Mouse (Mus musculus): Measurements from ENCODE around the gene Wsb2. TPM values are rescaled to one million over a fixed set of nuclear protein-coding genes. Genes with fewer than 3 reads are reported as not detected.

Wsb2 gene
- total RNA-seq, 1 experiment: 76.7 TPM

DNA sequence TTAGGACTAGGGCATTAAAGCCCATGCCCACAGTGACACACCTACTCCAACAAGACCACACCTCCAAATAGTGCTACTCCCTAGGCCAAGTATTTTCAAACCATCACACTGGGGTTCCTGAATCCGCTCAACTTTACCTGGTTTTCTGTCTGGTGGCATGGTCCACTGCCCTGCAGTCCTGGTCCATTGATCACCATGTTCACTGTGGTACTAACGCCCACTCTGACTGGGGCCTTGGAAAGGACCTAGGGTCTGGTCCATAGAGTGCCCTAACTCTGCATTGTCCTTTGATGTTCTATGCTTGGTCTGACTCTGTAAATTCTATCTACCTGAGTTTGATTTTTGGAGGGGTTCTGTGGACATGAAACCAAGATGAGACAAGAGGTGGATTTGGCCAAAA, 9.3 kb upstream of the Wsb2 start:
- in situ Hi-C loops (cut with MboI; ENCODE audit: low sequenced_read_pairs in 2 of 2, unreplicated experiment in 2 of 2): no loop called here
- TF ChIP-seq CHD2 (IDR thresholded peaks at IDR 0.05; ENCODE audit: low read depth, low read length): no peak
- TF ChIP-seq HCFC1 (IDR thresholded peaks at IDR 0.05; ENCODE audit: borderline replicate concordance, insufficient read depth, low read length): no peak
- no peak for TF ChIP-seq MAFK (IDR thresholded peaks at IDR 0.05; ENCODE audit: insufficient read depth, low read depth, low read length)
- TF ChIP-seq ZNF384 (IDR thresholded peaks at IDR 0.05; ENCODE audit: low read depth, low read length): no peak
- no peak for TF ChIP-seq ZC3H11A (IDR thresholded peaks at IDR 0.05; ENCODE audit: borderline replicate concordance, low read depth, low read length)
- H3K9me3 ChIP-seq (ENCODE audit: control insufficient read depth, insufficient read depth, low read depth, low read length): no peaks in the 10 kb centered on the region
- peak overlapping the region; percentile 14 to 38; a peak in 3 of 4 replicates for H3K4me3 ChIP-seq (ENCODE audit: insufficient read depth in 1 of 2, low read depth in 1 of 2, low read length in 2 of 2, poor library complexity in 1 of 2, severe bottlenecking in 1 of 2)
- H3K9ac ChIP-seq (ENCODE audit: insufficient read depth, low read depth, low read length, poor library complexity, severe bottlenecking): peak overlapping the region; percentile 60; the same call in 1 of the 2 replicates
- H3K36me3 ChIP-seq (ENCODE audit: control insufficient read depth, insufficient read depth, low read length, poor library complexity, severe bottlenecking): peaks cover 9% of the 10 kb centered on the region; the same call in 1 of the 2 replicates
- DNase-seq (ENCODE audit: low read depth, low spot score): no peak
- peaks cover 7 to 17% of the 10 kb centered on the region in 2 experiments for H3K4me1 ChIP-seq (ENCODE audit: control insufficient read depth in 2 of 2, insufficient read depth in 2 of 2, low read length in 2 of 2, poor library complexity in 1 of 2)
- H3K27ac ChIP-seq (ENCODE audit: insufficient read depth, low read depth, low read length, poor library complexity, severe bottlenecking): peak overlapping the region; percentile 54; the same call in 1 of the 2 replicates

DNA sequence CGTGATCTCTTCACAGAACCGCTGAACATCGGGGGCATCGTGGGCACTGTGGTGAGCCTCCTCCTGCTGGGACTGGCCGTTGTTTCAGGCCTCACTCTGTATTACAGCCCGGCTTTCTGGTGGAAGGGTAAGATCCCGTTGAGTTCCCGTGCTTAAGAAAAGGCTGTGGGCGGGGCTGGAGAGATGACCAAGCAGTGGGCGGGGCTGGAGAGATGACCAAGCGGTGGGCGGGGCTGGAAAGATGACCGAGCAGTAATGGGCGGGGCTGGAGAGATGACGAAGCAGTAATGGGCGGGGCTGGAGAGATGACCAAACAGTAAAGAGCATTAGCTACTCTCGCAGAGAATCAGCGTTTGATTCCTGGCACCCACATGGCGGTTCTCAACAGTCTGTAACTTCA, 8.8 kb upstream of the Wsb2 start:
- H3K4me3 ChIP-seq (ENCODE audit: insufficient read depth in 1 of 2, low read depth in 1 of 2, low read length in 2 of 2, poor library complexity in 1 of 2, severe bottlenecking in 1 of 2): peak overlapping the region; percentile 14 to 62; a peak in 3 of 4 replicates
- no peak for DNase-seq (ENCODE audit: low read depth, low spot score)
- peaks cover 7 to 20% of the 10 kb centered on the region in 2 experiments for H3K4me1 ChIP-seq (ENCODE audit: control insufficient read depth in 2 of 2, insufficient read depth in 2 of 2, low read length in 2 of 2, poor library complexity in 1 of 2)
- peaks cover 10% of the 10 kb centered on the region; the same call in 1 of the 2 replicates for H3K36me3 ChIP-seq (ENCODE audit: control insufficient read depth, insufficient read depth, low read length, poor library complexity, severe bottlenecking)
- no peaks in the 10 kb centered on the region for H3K9me3 ChIP-seq (ENCODE audit: control insufficient read depth, insufficient read depth, low read depth, low read length)
- in situ Hi-C loops (cut with MboI; ENCODE audit: low sequenced_read_pairs in 2 of 2, unreplicated experiment in 2 of 2): no loop called here
- H3K27ac ChIP-seq (ENCODE audit: insufficient read depth, low read depth, low read length, poor library complexity, severe bottlenecking): peak overlapping the region; percentile 54; the same call in 1 of the 2 replicates
- H3K9ac ChIP-seq (ENCODE audit: insufficient read depth, low read depth, low read length, poor library complexity, severe bottlenecking): peak overlapping the region; percentile 60; the same call in 1 of the 2 replicates
- TF ChIP-seq MAFK (IDR thresholded peaks at IDR 0.05; ENCODE audit: insufficient read depth, low read depth, low read length) (0 out of 2 replicates have a peak, but pooled peaks have one; percentile 17), HCFC1 (IDR thresholded peaks at IDR 0.05; ENCODE audit: borderline replicate concordance, insufficient read depth, low read length) (no peak), ZC3H11A (IDR thresholded peaks at IDR 0.05; ENCODE audit: borderline replicate concordance, low read depth, low read length) (no peak)

DNA sequence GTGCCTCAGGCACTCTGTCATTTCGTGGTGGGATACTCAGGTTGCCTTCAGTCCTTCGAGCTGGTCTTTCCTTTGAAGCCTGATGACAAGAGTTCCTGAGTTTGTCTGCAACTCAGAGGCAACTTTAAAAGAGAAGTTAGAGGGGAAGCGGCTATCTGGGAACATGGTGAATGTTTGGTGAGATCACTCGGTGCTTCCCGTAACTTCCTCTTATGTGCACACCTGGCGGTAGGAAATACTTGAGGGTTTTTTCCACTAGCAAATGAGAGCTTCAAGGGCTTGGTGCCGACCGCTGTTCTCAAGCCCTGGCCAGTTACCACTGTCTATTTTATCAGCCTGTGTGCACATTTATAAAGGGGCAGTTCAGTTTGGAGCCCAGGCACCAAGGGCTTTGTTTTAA, 3.0 kb upstream of the Wsb2 start:
- no peak overlapping the region for H3K9ac ChIP-seq (ENCODE audit: insufficient read depth, low read depth, low read length, poor library complexity, severe bottlenecking)
- peaks cover 5 to 18% of the 10 kb centered on the region in 2 experiments for H3K4me1 ChIP-seq (ENCODE audit: control insufficient read depth in 2 of 2, insufficient read depth in 2 of 2, low read length in 2 of 2, poor library complexity in 1 of 2)
- in situ Hi-C loops (cut with MboI; ENCODE audit: low sequenced_read_pairs in 2 of 2, unreplicated experiment in 2 of 2): no loop called here
- peaks cover 7% of the 10 kb centered on the region; the same call in 1 of the 2 replicates for H3K36me3 ChIP-seq (ENCODE audit: control insufficient read depth, insufficient read depth, low read length, poor library complexity, severe bottlenecking)
- no peak for DNase-seq (ENCODE audit: low read depth, low spot score)
- no peak overlapping the region for H3K4me3 ChIP-seq (ENCODE audit: insufficient read depth in 1 of 2, low read depth in 1 of 2, low read length in 2 of 2, poor library complexity in 1 of 2, severe bottlenecking in 1 of 2)
- no peaks in the 10 kb centered on the region for H3K9me3 ChIP-seq (ENCODE audit: control insufficient read depth, insufficient read depth, low read depth, low read length)
- no peak overlapping the region for H3K27ac ChIP-seq (ENCODE audit: insufficient read depth, low read depth, low read length, poor library complexity, severe bottlenecking)
- TF ChIP-seq CHD2 (IDR thresholded peaks at IDR 0.05; ENCODE audit: low read depth, low read length) (no peak), ZC3H11A (IDR thresholded peaks at IDR 0.05; ENCODE audit: borderline replicate concordance, low read depth, low read length) (no peak), ZNF384 (IDR thresholded peaks at IDR 0.05; ENCODE audit: low read depth, low read length) (no peak), HCFC1 (IDR thresholded peaks at IDR 0.05; ENCODE audit: borderline replicate concordance, insufficient read depth, low read length) (no peak), MAFK (IDR thresholded peaks at IDR 0.05; ENCODE audit: insufficient read depth, low read depth, low read length) (no peak)

DNA sequence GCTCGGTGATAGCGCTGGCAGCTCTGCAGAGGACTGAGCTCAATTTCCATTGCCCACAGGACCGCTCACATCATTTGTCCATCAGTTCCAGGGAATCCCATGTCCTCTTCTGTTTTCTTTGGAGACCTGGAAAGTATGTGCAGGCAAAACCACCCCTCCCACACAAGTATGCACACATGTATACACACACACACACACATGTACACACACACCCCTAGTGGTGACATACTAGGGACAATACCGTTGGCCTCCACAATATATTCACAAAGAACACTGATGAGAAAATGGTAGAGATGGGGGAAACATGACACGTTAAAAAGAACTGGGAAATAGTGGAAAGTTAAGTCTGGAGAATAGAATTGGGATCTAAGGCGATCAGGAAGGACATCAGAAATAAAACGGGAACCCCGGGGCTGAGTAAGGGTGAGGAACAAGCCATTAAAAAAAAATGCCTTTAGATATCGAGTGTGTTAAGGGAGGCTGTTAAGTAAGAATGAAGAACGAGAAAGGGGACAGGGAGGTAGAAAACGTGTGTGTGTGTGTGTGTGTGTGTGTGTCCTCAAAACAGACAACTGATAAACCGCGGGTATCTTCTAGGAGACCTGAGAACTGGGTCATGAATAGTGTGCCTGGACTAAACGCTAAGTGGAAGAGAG, 1.3 kb upstream of the Wsb2 start:
- Histone ChIP-seq H3K4me1 (ENCODE audit: control insufficient read depth in 2 of 2, insufficient read depth in 2 of 2, low read length in 2 of 2, poor library complexity in 1 of 2) (peaks cover 12 to 24% of the 10 kb centered on the region in 2 experiments), H3K9me3 (ENCODE audit: control insufficient read depth, insufficient read depth, low read depth, low read length) (no peaks in the 10 kb centered on the region), H3K4me3 (ENCODE audit: insufficient read depth in 1 of 2, low read depth in 1 of 2, low read length in 2 of 2, poor library complexity in 1 of 2, severe bottlenecking in 1 of 2) (peak overlapping the region; percentile 61 to 71), H3K9ac (ENCODE audit: insufficient read depth, low read depth, low read length, poor library complexity, severe bottlenecking) (peak overlapping the region; percentile 58; the same call in 1 of the 2 replicates), H3K36me3 (ENCODE audit: control insufficient read depth, insufficient read depth, low read length, poor library complexity, severe bottlenecking) (peaks cover 4% of the 10 kb centered on the region; the same call in 1 of the 2 replicates), H3K27ac (ENCODE audit: insufficient read depth, low read depth, low read length, poor library complexity, severe bottlenecking) (peak overlapping the region; percentile 97; the same call in 1 of the 2 replicates)
- in situ Hi-C loops (cut with MboI; ENCODE audit: low sequenced_read_pairs in 2 of 2, unreplicated experiment in 2 of 2): no loop called here
- TF ChIP-seq ZC3H11A (IDR thresholded peaks at IDR 0.05; ENCODE audit: borderline replicate concordance, low read depth, low read length): no peak
- TF ChIP-seq CHD2 (IDR thresholded peaks at IDR 0.05; ENCODE audit: low read depth, low read length): no peak
- TF ChIP-seq MAFK (IDR thresholded peaks at IDR 0.05; ENCODE audit: insufficient read depth, low read depth, low read length): no peak
- DNase-seq (ENCODE audit: low read depth, low spot score): no peak

All from ES-E14 (cell line).